Mouse (Mus musculus) neutrophil, adult 83 days (primary cell): ENCODE measurements around the gene Cxcr5. TPM values are rescaled to one million over a fixed set of nuclear protein-coding genes. Genes with fewer than 3 reads are reported as not detected.

ENCODE experiments used
- total RNA-seq, 2 experiments: library from RNA; stranded (reverse); gene quantifications; one replicate each; pipeline ENCODE4 v1.2.4; 2023

Cxcr5 gene
- under 1 TPM; 0.46 to 0.77 TPM for total RNA-seq

DNA sequence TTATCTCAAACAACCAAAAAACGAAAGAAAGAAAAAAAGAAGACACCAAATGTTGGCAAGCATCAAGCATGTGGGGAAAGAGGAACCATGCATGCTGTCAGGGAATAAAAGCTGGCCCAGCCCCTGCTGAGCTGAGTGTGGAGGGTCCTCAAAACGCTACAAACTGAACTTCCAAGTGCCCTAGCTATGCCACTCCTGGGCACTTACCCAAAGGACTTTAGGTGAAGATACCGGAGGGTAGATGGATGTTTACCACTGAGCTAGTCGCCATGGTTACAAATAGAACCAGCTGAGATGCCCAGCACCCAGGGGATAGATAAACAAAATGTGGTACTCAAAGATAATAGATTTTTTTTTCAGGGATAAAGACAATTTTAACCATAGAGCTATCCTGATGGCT lies at the start of gene Cxcr5:
Gene Cxcr5 (minus strand): TSS at position 281 of the 400 bp plus-strand sequence.

GRCm38 (mm10) chr9:44604779-44605615 lies 43.3 kb upstream of the Cxcr5 start, which contains the start of gene Ddx6:
Gene Ddx6 (plus strand): TSS chr9:44604892.

DNA sequence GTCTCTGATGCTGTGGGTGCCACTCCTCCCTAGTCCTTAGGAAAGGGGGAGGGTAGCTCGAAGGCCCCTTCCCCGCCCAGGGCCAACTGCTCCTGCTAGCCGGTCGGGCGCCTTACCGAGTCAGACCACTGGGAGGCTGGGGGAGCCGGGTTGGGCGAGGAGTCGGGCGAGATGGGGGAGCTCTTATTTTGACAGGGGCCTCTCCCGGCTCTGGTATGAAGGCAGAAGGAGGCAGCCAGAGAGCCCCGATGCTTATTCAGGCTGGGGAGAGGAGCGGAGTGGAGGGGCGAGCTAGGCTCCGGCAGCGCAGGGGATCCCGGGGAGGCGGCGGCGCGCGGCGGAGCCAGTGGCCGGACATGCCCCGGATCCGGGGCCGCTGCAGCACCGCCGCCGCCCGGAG lies 79.1 kb downstream of the Cxcr5 start, which contains the start of gene Bcl9l:
Gene Bcl9l (plus strand): TSS at position 274 of the 400 bp plus-strand sequence.

Other genes starting within 250 kb of the Cxcr5 start
- 10 to 100 TPM; 17.8 to 22.2 TPM for gene C2cd2l, start 241.6 kb downstream of the Cxcr5 start, total RNA-seq
- 10 to 100 TPM; 17.1 to 17.2 TPM for gene Dpagt1, start 235.9 kb downstream of the Cxcr5 start, total RNA-seq
- 100 to 1,000 TPM; 314 to 338 TPM for gene H2afx, start 227.2 kb downstream of the Cxcr5 start, total RNA-seq
- 100 to 1,000 TPM in 1 of 2 experiments, 10 to 100 TPM in 1; 82.1 to 130 TPM for gene Hmbs, start 217.6 kb downstream of the Cxcr5 start, total RNA-seq
- 10 to 100 TPM; 31.9 to 32.4 TPM for gene Vps11, start 200.2 kb downstream of the Cxcr5 start, total RNA-seq
- 10 to 100 TPM; 53.9 to 60.6 TPM for gene Hyou1, start 182.4 kb downstream of the Cxcr5 start, total RNA-seq
- gene Slc37a4, start 165.0 kb downstream of the Cxcr5 start, total RNA-seq: 10 to 100 TPM; 10.2 to 13.4 TPM
- 1,000 to 10,000 TPM; 1,077 to 1,135 TPM for gene Rps25, start 154.7 kb downstream of the Cxcr5 start, total RNA-seq
- gene Trappc4, start 154.3 kb downstream of the Cxcr5 start, total RNA-seq: 10 to 100 TPM; 46.4 to 47.3 TPM
- gene Ccdc84, start 143.3 kb downstream of the Cxcr5 start, total RNA-seq: 10 to 100 TPM; 26.4 to 27.0 TPM
- gene Foxr1, start 120.7 kb downstream of the Cxcr5 start, total RNA-seq: not detected
- gene Upk2, start 106.9 kb downstream of the Cxcr5 start, total RNA-seq: not detected
- gene Bcl9l, start 79.1 kb downstream of the Cxcr5 start, total RNA-seq: 1 to 10 TPM; 8.0 to 9.3 TPM
- gene Ddx6, start 43.0 kb upstream of the Cxcr5 start, total RNA-seq: 100 to 1,000 TPM; 108 to 128 TPM
- gene Treh, start 111.4 kb upstream of the Cxcr5 start, total RNA-seq: not detected
- 1 to 10 TPM; 1.3 to 1.5 TPM for gene Phldb1, start 173.3 kb upstream of the Cxcr5 start, total RNA-seq
- gene Arcn1, start 206.0 kb upstream of the Cxcr5 start, total RNA-seq: 10 to 100 TPM; 79.7 to 81.0 TPM
- 10 to 100 TPM; 22.1 to 26.1 TPM for gene Ift46, start 206.0 kb upstream of the Cxcr5 start, total RNA-seq
- gene Tmem25, start 237.4 kb upstream of the Cxcr5 start, total RNA-seq: under 1 TPM; 0.18 to 0.71 TPM
- gene Ttc36, start 241.2 kb upstream of the Cxcr5 start, total RNA-seq: under 1 TPM; 0.64 to 0.81 TPM